Mouse (Mus musculus): ENCODE results near the gene Mast4. TPM values are rescaled to one million over a fixed set of nuclear protein-coding genes. Genes with fewer than 3 reads are reported as not detected.
A peak's percentile ranks its signal among the peaks of the same experiment; 100 is the strongest.

Gene Mast4
- polyA plus RNA-seq, 1 experiment from 2014 or later: 19.5 TPM

GRCm38 (mm10) chr13:102892783-102893182 is 441.5 kb downstream of the Mast4 start:
- Histone ChIP-seq H3K9me3 (ENCODE audit: control insufficient read depth, low read length) (no peaks in the 10 kb centered on the region), H3K27ac (ENCODE audit: low read depth, low read length) (no peak overlapping the region), H3K4me1 (ENCODE audit: control insufficient read depth, insufficient read depth, low read length) (peaks cover 3% of the 10 kb centered on the region; the same call in 1 of the 2 replicates), H3K4me2 (ENCODE audit: low read depth) (no peak overlapping the region), H3K27me3 (ENCODE audit: control insufficient read depth, insufficient read depth, low read length) (no peaks in the 10 kb centered on the region), H3K36me3 (ENCODE audit: control insufficient read depth, insufficient read depth, low read length) (no peaks in the 10 kb centered on the region), H3K4me3 (ENCODE audit: low read depth, low read length) (no peak overlapping the region), H3K9ac (ENCODE audit: low read length) (no peak overlapping the region)
- ATAC-seq (ENCODE audit: insufficient read depth, low FRiP score, low TSS enrichment) (no peak), DNase-seq (ENCODE audit: low spot score) (no peak)
- 90% methylated on average over 3 of the region's 3 CpGs for WGBS

DNA sequence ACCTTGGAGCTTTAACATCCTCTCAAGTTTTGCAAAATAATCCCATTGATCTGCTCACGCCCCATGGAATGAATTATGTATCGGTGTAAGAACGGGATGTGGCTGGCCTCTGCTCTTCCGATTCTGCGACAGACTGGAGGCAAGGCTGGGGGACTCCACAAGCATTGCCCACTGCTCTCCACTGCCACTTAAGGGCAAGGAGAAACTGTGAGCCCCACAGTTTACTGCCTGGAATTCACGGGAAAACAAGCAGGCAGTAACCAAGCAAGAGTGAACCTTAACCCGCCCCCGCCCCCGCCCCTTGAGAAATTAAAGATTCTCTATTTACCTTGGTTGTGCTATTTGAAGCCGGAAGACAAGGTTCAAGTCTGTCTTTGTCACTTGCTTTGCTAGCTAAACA is 444.3 kb downstream of the Mast4 start:
- Histone ChIP-seq H3K4me1 (ENCODE audit: control insufficient read depth, insufficient read depth, low read length) (peaks cover 3% of the 10 kb centered on the region; the same call in 1 of the 2 replicates), H3K4me3 (ENCODE audit: low read depth, low read length) (no peak overlapping the region), H3K27ac (ENCODE audit: low read depth, low read length) (no peak overlapping the region), H3K9me3 (ENCODE audit: control insufficient read depth, low read length) (no peaks in the 10 kb centered on the region), H3K27me3 (ENCODE audit: control insufficient read depth, insufficient read depth, low read length) (no peaks in the 10 kb centered on the region), H3K36me3 (ENCODE audit: control insufficient read depth, insufficient read depth, low read length) (no peaks in the 10 kb centered on the region), H3K9ac (ENCODE audit: low read length) (no peak overlapping the region), H3K4me2 (ENCODE audit: low read depth) (no peak overlapping the region)
- ATAC-seq (ENCODE audit: insufficient read depth, low FRiP score, low TSS enrichment) (no peak), DNase-seq (ENCODE audit: low spot score) (no peak)
- 85% methylated on average over 10 of the region's 10 CpGs for WGBS

DNA sequence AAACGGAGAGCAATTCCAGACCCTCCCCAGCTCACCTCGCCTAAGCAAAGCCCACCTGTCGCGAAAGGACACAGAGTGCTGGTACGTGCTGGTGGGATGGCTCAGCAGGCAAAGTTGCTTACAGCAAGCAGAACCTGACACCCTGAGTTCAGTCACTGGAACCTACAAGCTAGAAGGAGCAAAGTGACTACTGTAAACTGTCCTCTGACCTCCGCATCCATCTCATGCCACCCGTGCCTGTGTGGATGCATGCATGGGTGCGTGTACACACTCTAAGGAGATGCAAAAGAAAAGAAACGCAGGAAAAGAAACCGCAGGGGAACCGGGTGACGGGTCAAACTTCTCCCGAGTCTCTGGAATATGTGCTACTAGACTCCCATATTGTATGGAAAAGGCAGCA is 444.8 kb downstream of the Mast4 start:
- no peaks in the 10 kb centered on the region for H3K36me3 ChIP-seq (ENCODE audit: control insufficient read depth, insufficient read depth, low read length)
- no peak for DNase-seq (ENCODE audit: low spot score)
- H3K4me1 ChIP-seq (ENCODE audit: control insufficient read depth, insufficient read depth, low read length): no peaks in the 10 kb centered on the region; the same call in 1 of the 2 replicates
- 88% methylated on average over 13 of the region's 13 CpGs for WGBS
- H3K4me3 ChIP-seq (ENCODE audit: low read depth, low read length): no peak overlapping the region
- no peak for ATAC-seq (ENCODE audit: insufficient read depth, low FRiP score, low TSS enrichment)
- H3K27ac ChIP-seq (ENCODE audit: low read depth, low read length): no peak overlapping the region
- H3K9me3 ChIP-seq (ENCODE audit: control insufficient read depth, low read length): no peaks in the 10 kb centered on the region
- no peak overlapping the region for H3K4me2 ChIP-seq (ENCODE audit: low read depth)
- no peaks in the 10 kb centered on the region for H3K27me3 ChIP-seq (ENCODE audit: control insufficient read depth, insufficient read depth, low read length)
- no peak overlapping the region for H3K9ac ChIP-seq (ENCODE audit: low read length)

DNA sequence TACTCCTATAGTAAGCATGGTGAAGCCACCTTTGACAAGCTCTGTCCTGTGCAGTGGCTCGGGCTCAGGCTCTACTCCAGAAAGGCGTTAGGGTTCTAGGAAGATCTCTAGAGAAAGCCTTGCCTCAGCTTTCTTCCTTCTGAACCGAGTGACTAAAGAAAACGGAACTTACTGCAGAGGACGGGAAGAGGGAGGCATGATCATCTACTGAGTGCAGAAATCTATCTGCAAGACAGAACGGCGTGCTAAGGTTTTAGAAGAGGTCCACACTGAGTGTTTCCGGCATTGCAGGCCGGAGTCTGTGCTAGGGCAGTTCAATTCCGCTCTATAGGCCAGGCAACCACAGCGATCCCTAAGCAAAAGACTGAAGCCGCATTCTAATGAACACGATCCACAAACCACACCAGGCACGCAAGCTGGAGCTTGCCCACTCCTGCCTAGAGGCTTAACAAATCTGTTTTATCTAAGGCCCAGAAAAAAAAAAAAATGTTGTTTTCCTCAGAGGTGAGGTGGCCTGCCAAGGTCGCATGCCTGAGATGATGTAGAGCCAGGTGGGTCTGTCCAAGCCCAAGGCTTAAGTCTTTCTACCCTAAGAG is 445.3 kb downstream of the Mast4 start:
- H3K27ac ChIP-seq (ENCODE audit: low read depth, low read length): no peak overlapping the region
- peak; percentile 4 for DNase-seq (ENCODE audit: low spot score)

GRCm38 (mm10) chr13:102888211-102888610 is 446.1 kb downstream of the Mast4 start:
- ATAC-seq (ENCODE audit: insufficient read depth, low FRiP score, low TSS enrichment): no peak
- 87% methylated on average over 8 of the region's 8 CpGs for WGBS

More for the DNA sequence above, 445.3 kb downstream of the Mast4 start:
- no peaks in the 10 kb centered on the region for H3K4me1 ChIP-seq (ENCODE audit: control insufficient read depth, insufficient read depth, low read length)
- WGBS: 90% methylated on average over 15 of the region's 15 CpGs
- no peaks in the 10 kb centered on the region for H3K36me3 ChIP-seq (ENCODE audit: control insufficient read depth, insufficient read depth, low read length)
- H3K9me3 ChIP-seq (ENCODE audit: control insufficient read depth, low read length): no peaks in the 10 kb centered on the region
- H3K4me3 ChIP-seq (ENCODE audit: low read depth, low read length): no peak overlapping the region
- no peak overlapping the region for H3K4me2 ChIP-seq (ENCODE audit: low read depth)
- H3K27me3 ChIP-seq (ENCODE audit: control insufficient read depth, insufficient read depth, low read length): no peaks in the 10 kb centered on the region
- no peak overlapping the region for H3K9ac ChIP-seq (ENCODE audit: low read length)
- no peak for ATAC-seq (ENCODE audit: insufficient read depth, low FRiP score, low TSS enrichment)

DNA sequence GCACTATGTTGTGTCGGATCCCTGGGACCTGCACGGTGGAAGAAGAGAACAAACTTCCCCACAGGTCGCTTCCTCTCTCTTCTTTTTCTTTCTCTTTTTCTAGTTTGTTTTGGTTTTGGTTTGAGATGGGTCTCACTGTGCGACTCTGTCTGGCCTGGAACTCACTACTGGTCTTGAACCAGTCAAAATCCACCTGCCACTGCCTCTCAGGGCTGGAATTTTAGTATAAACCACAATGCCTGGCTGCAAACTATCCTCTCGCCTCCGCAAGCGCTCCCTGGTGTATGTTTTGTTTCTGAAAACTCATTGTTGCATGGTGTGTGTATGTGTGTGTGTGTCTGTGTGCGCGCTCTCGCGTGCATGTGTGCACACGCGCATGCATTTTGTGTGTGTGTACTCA is 446.8 kb downstream of the Mast4 start:
- no peaks in the 10 kb centered on the region for H3K36me3 ChIP-seq (ENCODE audit: control insufficient read depth, insufficient read depth, low read length)
- 96% methylated on average over 13 of the region's 13 CpGs for WGBS
- no peak overlapping the region for H3K9ac ChIP-seq (ENCODE audit: low read length)
- DNase-seq (ENCODE audit: low spot score): no peak
- H3K4me2 ChIP-seq (ENCODE audit: low read depth): no peak overlapping the region
- no peak overlapping the region for H3K27ac ChIP-seq (ENCODE audit: low read depth, low read length)
- no peak overlapping the region for H3K4me3 ChIP-seq (ENCODE audit: low read depth, low read length)
- no peaks in the 10 kb centered on the region for H3K4me1 ChIP-seq (ENCODE audit: control insufficient read depth, insufficient read depth, low read length)
- H3K27me3 ChIP-seq (ENCODE audit: control insufficient read depth, insufficient read depth, low read length): no peaks in the 10 kb centered on the region
- no peak for ATAC-seq (ENCODE audit: insufficient read depth, low FRiP score, low TSS enrichment)
- no peaks in the 10 kb centered on the region for H3K9me3 ChIP-seq (ENCODE audit: control insufficient read depth, low read length)

More at GRCm38 (mm10) chr13:102888211-102888610, 446.1 kb downstream of the Mast4 start:
- no peaks in the 10 kb centered on the region for H3K27me3 ChIP-seq (ENCODE audit: control insufficient read depth, insufficient read depth, low read length)
- H3K4me3 ChIP-seq (ENCODE audit: low read depth, low read length): no peak overlapping the region
- H3K27ac ChIP-seq (ENCODE audit: low read depth, low read length): no peak overlapping the region
- H3K4me2 ChIP-seq (ENCODE audit: low read depth): no peak overlapping the region
- H3K4me1 ChIP-seq (ENCODE audit: control insufficient read depth, insufficient read depth, low read length): no peaks in the 10 kb centered on the region
- DNase-seq (ENCODE audit: low spot score): peak; percentile 4
- H3K9ac ChIP-seq (ENCODE audit: low read length): no peak overlapping the region
- H3K9me3 ChIP-seq (ENCODE audit: control insufficient read depth, low read length): no peaks in the 10 kb centered on the region
- no peaks in the 10 kb centered on the region for H3K36me3 ChIP-seq (ENCODE audit: control insufficient read depth, insufficient read depth, low read length)

- no peaks in the 10 kb centered on the region for H3K9me3 ChIP-seq (ENCODE audit: control insufficient read depth, low read length)
- ATAC-seq (ENCODE audit: insufficient read depth, low FRiP score, low TSS enrichment): no peak
- 89% methylated on average over 8 of the region's 8 CpGs for WGBS
Measured at GRCm38 (mm10) chr13:102886788-102887187, 447.5 kb downstream of the Mast4 start.

DNA sequence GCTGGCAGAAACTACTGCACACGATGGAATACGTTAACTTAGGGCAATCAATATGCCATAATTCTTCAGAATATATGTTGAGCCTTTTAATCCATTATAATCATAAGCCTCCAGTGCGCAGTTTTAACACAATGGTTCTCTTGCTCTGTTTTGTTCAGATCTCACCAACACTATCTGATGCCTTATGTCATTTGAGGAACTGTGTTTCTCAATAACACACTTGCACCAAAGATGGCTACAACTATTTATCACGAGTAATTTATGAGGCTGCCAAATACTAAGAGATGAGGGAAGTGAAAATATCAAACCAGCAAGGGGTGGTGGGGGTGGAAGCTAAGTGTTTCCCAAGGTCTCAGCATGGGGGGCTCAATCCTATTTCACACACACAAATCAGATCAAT is 448.1 kb downstream of the Mast4 start:
- no peak overlapping the region for H3K4me2 ChIP-seq (ENCODE audit: low read depth)
- no peak overlapping the region for H3K4me3 ChIP-seq (ENCODE audit: low read depth, low read length)
- WGBS: 86% methylated on average over 4 of the region's 4 CpGs
- no peak overlapping the region for H3K27ac ChIP-seq (ENCODE audit: low read depth, low read length)
- H3K9me3 ChIP-seq (ENCODE audit: control insufficient read depth, low read length): no peaks in the 10 kb centered on the region
- no peaks in the 10 kb centered on the region for H3K27me3 ChIP-seq (ENCODE audit: control insufficient read depth, insufficient read depth, low read length)
- no peaks in the 10 kb centered on the region for H3K36me3 ChIP-seq (ENCODE audit: control insufficient read depth, insufficient read depth, low read length)
- no peak overlapping the region for H3K9ac ChIP-seq (ENCODE audit: low read length)
- ATAC-seq (ENCODE audit: insufficient read depth, low FRiP score, low TSS enrichment) (no peak), DNase-seq (ENCODE audit: low spot score) (peak; percentile 1)
- H3K4me1 ChIP-seq (ENCODE audit: control insufficient read depth, insufficient read depth, low read length): no peaks in the 10 kb centered on the region

More at GRCm38 (mm10) chr13:102886788-102887187, 447.5 kb downstream of the Mast4 start:
- Histone ChIP-seq H3K4me3 (ENCODE audit: low read depth, low read length) (no peak overlapping the region), H3K27me3 (ENCODE audit: control insufficient read depth, insufficient read depth, low read length) (no peaks in the 10 kb centered on the region), H3K27ac (ENCODE audit: low read depth, low read length) (no peak overlapping the region), H3K4me1 (ENCODE audit: control insufficient read depth, insufficient read depth, low read length) (no peaks in the 10 kb centered on the region), H3K9ac (ENCODE audit: low read length) (no peak overlapping the region), H3K4me2 (ENCODE audit: low read depth) (no peak overlapping the region), H3K36me3 (ENCODE audit: control insufficient read depth, insufficient read depth, low read length) (no peaks in the 10 kb centered on the region)
- DNase-seq (ENCODE audit: low spot score): peak; percentile 5

DNA sequence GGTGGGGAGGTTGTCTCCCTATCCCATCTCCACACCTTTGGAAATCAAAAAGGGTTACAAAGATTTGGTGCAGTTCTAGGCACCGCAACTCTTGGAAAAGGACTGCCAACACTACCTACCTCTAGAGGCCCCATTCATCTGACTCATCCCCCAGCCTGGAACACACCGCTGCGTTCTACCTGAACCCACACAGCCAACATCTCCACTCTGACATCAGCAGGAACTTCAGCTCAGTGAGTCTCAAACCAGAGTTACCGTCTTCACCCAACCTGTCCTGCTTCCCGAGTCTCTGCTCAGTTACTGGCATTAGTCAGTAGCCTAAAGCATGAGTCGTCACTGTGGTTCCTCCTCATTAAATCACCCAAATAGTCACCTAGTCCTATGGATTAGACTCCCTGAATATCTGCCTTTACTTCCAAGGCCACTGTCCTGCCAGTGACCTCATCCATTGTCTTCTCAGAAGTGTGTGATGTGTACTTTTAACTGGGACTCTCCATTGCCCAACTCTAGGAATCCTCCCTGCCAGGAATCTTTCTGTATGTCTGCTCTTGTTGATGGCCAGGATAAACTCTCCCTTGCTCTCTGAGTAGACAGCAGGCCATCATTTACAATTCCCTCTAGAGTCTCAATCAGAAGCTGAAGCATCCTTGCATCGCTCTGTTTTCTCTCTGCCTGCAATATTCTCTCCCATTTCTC is 453.8 kb downstream of the Mast4 start:
- Histone ChIP-seq H3K36me3 (ENCODE audit: control insufficient read depth, insufficient read depth, low read length) (no peaks in the 10 kb centered on the region), H3K9ac (ENCODE audit: low read length) (no peak overlapping the region), H3K4me2 (ENCODE audit: low read depth) (no peak overlapping the region), H3K4me1 (ENCODE audit: control insufficient read depth, insufficient read depth, low read length) (peaks cover 6% of the 10 kb centered on the region; the same call in 1 of the 2 replicates), H3K9me3 (ENCODE audit: control insufficient read depth, low read length) (no peaks in the 10 kb centered on the region), H3K4me3 (ENCODE audit: low read depth, low read length) (no peak overlapping the region), H3K27ac (ENCODE audit: low read depth, low read length) (no peak overlapping the region), H3K27me3 (ENCODE audit: control insufficient read depth, insufficient read depth, low read length) (no peaks in the 10 kb centered on the region)
- ATAC-seq (ENCODE audit: insufficient read depth, low FRiP score, low TSS enrichment) (no peak), DNase-seq (ENCODE audit: low spot score) (no peak)
- WGBS: 93% methylated on average over 7 of the region's 7 CpGs
